Mouse (Mus musculus): ENCODE measurements around the gene Plcg2.

Plcg2 gene

GRCm38 (mm10) chr8:117546386-117546785, 48.3 kb downstream of the Plcg2 start:
- no peak for DNase-seq (ENCODE audit: low read depth in 1 of 2, low spot score in 2 of 2)

- no peak for DNase-seq (ENCODE audit: low read depth in 1 of 2, low spot score in 2 of 2)
These were observed 49.9 kb downstream of the Plcg2 start for GRCm38 (mm10) chr8:117547945-117548344.

- no peak for DNase-seq (ENCODE audit: low read depth in 1 of 2, low spot score in 2 of 2)
These were observed 50.4 kb downstream of the Plcg2 start for GRCm38 (mm10) chr8:117548453-117548852.

GRCm38 (mm10) chr8:117550529-117550928, 52.4 kb downstream of the Plcg2 start:
- no peak for DNase-seq (ENCODE audit: low read depth in 1 of 2, low spot score in 2 of 2)

- DNase-seq (ENCODE audit: low read depth in 1 of 2, low spot score in 2 of 2), result no peak
These were observed 62.9 kb downstream of the Plcg2 start for GRCm38 (mm10) chr8:117561014-117561413.

- no peak for DNase-seq (ENCODE audit: low read depth in 1 of 2, low spot score in 2 of 2)
These were observed 63.8 kb downstream of the Plcg2 start for GRCm38 (mm10) chr8:117561735-117562361.

- no peak for DNase-seq (ENCODE audit: low read depth in 1 of 2, low spot score in 2 of 2)
These were observed 64.4 kb downstream of the Plcg2 start for GRCm38 (mm10) chr8:117562445-117563014.

- DNase-seq (ENCODE audit: low read depth in 1 of 2, low spot score in 2 of 2), result peak in 1 of 2 experiments; percentile 23
These were observed 71.3 kb downstream of the Plcg2 start for GRCm38 (mm10) chr8:117569409-117569808.

- no peak for DNase-seq (ENCODE audit: low read depth in 1 of 2, low spot score in 2 of 2)
These were observed 78.2 kb downstream of the Plcg2 start for GRCm38 (mm10) chr8:117576291-117576785.

GRCm38 (mm10) chr8:117577059-117577458, 79.0 kb downstream of the Plcg2 start:
- no peak for DNase-seq (ENCODE audit: low read depth in 1 of 2, low spot score in 2 of 2)

GRCm38 (mm10) chr8:117577883-117578282, 79.8 kb downstream of the Plcg2 start:
- DNase-seq (ENCODE audit: low read depth in 1 of 2, low spot score in 2 of 2), result no peak

GRCm38 (mm10) chr8:117578856-117579255, 80.8 kb downstream of the Plcg2 start:
- no peak for DNase-seq (ENCODE audit: low read depth in 1 of 2, low spot score in 2 of 2)

GRCm38 (mm10) chr8:117593862-117594261, 95.8 kb downstream of the Plcg2 start:
- no peak for DNase-seq (ENCODE audit: low read depth in 1 of 2, low spot score in 2 of 2)

- no peak for DNase-seq (ENCODE audit: low read depth in 1 of 2, low spot score in 2 of 2)
These were observed 96.9 kb downstream of the Plcg2 start for GRCm38 (mm10) chr8:117595001-117595400.

GRCm38 (mm10) chr8:117596777-117597176, 98.7 kb downstream of the Plcg2 start:
- no peak for DNase-seq (ENCODE audit: low read depth in 1 of 2, low spot score in 2 of 2)

GRCm38 (mm10) chr8:117600839-117601238, 102.7 kb downstream of the Plcg2 start:
- no peak for DNase-seq (ENCODE audit: low read depth in 1 of 2, low spot score in 2 of 2)

- no peak for DNase-seq (ENCODE audit: low read depth in 1 of 2, low spot score in 2 of 2)
These were observed 106.0 kb downstream of the Plcg2 start for GRCm38 (mm10) chr8:117604101-117604500.

- no peak for DNase-seq (ENCODE audit: low read depth in 1 of 2, low spot score in 2 of 2)
These were observed 106.6 kb downstream of the Plcg2 start for GRCm38 (mm10) chr8:117604671-117605070.

GRCm38 (mm10) chr8:117605201-117605600, 107.1 kb downstream of the Plcg2 start:
- no peak for DNase-seq (ENCODE audit: low read depth in 1 of 2, low spot score in 2 of 2)

- DNase-seq (ENCODE audit: low read depth in 1 of 2, low spot score in 2 of 2), result no peak
These were observed 112.4 kb downstream of the Plcg2 start for GRCm38 (mm10) chr8:117610506-117610905.

GRCm38 (mm10) chr8:117612861-117613260, 114.8 kb downstream of the Plcg2 start:
- DNase-seq (ENCODE audit: low read depth in 1 of 2, low spot score in 2 of 2), result no peak

GRCm38 (mm10) chr8:117626040-117626838, 128.1 kb downstream of the Plcg2 start:
- no peak for DNase-seq (ENCODE audit: low read depth in 1 of 2, low spot score in 2 of 2)

All from monocyte, adult 2 months (primary cell).